ENCODE assay signal across 9 mouse cellular contexts in genomic region chr14:104146841-104147240, GRCm38 (mm10).
A peak's percentile ranks its signal among the peaks of the same experiment; 100 is the strongest.
DNase-seq lines count a peak whose midpoint lies in the region; TF ChIP-seq lines count a peak whose summit lies in the region.
"Had no signal": no experiment of that assay in that cellular context is flagged by ENCODE, and none has a peak within 500 bp of the region (broad histone marks: within the 10 kb centered on the region; RNA-seq: fewer than 3 reads in every experiment).

No protein-coding gene starts in this region.

- peak; percentile 60 for TF ChIP-seq CTCF in layer of hippocampus, adult 2 months (conservative IDR thresholded peaks at IDR 0.05)

- H3K27ac ChIP-seq in layer of hippocampus, adult 2 months: no peak overlapping the region
- H3K27ac ChIP-seq: macrophage had no signal

- no peak overlapping the region for H3K4me3 ChIP-seq in layer of hippocampus, adult 2 months

- peak; percentile 3 to 32 for DNase-seq in cerebellum, adult 18-20 months
- DNase-seq in cerebellum, adult 11-12 months: no peak
- no peak for DNase-seq in layer of hippocampus, adult 2 months (ENCODE audit: low spot score in 2 of 2)
- DNase-seq in layer of hippocampus, postnatal 14 days (ENCODE audit: low spot score in 2 of 2): no peak
- peak; percentile 41 for DNase-seq in ZHBTc4 (ENCODE audit: low read depth, low spot score)
- peak; percentile 6 for DNase-seq in lung, postnatal 10 days
- DNase-seq in left cerebral cortex, adult 9 months (ENCODE audit: low spot score in 2 of 2): no peak
- DNase-seq in layer of hippocampus, adult 8-10 months (ENCODE audit: low spot score in 2 of 2): no peak

Comparison
In these comparisons a context has a peak if more than half of its experiments do, and no peak if none do; other contexts are left out.
1. DNase-seq: peak in cerebellum, adult 18-20 months (2 of 2), ZHBTc4 (single experiment) and lung, postnatal 10 days (single experiment); none in cerebellum, adult 11-12 months (single experiment), layer of hippocampus, adult 2 months (0 of 2), layer of hippocampus, postnatal 14 days (0 of 2), left cerebral cortex, adult 9 months (0 of 2) and layer of hippocampus, adult 8-10 months (0 of 2).